Mouse (Mus musculus) left cerebral cortex, adult 11 months (tissue): ENCODE measurements around the gene Perm1.

Experiments
- DNase-seq: peaks from one replicate; pipeline ENCODE4 v3.0.0; 2022; ENCODE audit warnings: low spot score

The Perm1 gene

GRCm38 (mm10) chr4:156200623-156201475, 14.8 kb upstream of the Perm1 start, which contains the start of gene Isg15:
TSS of gene Isg15 (minus strand) at chr4:156200818.
- DNase-seq: no peak

- no peak for DNase-seq
These were observed 13.2 kb upstream of the Perm1 start for GRCm38 (mm10) chr4:156202462-156202893.

GRCm38 (mm10) chr4:156203001-156203412, 12.7 kb upstream of the Perm1 start, which contains the start of gene AW011738:
TSS of gene AW011738 (plus strand) at chr4:156203304.
- DNase-seq: no peak

GRCm38 (mm10) chr4:156203413-156204131, 12.1 kb upstream of the Perm1 start:
- DNase-seq: no peak

- DNase-seq: no peak
These were observed 6.8 kb upstream of the Perm1 start for GRCm38 (mm10) chr4:156208872-156209271.

DNA sequence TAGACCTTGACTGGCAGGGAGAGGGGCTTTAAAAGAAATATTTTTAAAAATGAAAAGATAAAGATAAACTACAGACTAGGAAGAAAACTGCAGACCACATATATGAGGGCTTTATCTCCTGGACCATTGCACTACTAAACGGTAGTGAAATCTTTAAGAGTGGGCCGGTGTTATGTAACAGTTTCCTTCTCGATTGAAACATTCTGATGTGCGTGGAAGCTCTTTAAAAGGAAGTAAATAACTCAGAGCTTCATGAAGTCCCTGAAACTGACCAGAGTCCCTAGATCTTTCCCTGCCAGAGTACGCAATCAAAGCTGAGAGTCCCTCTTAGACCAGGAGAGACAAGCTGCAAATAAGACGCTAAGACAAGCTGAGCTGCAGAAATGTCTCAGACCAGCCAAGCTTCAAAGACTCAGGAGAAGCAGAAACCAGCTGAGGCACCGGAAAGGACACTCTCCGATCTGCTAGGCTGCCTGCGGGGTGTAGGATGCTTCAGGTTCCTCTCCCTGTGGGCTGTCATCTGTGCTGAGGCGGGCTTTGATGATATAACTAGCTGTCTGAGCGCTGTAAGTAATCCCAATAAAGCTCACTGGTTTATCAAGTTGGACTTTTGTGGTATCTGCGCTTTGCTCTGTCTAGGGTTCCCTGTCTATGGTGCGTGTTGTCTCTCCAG, 5.6 kb upstream of the Perm1 start:
- no peak for DNase-seq

- DNase-seq: no peak
These were observed 2.5 kb upstream of the Perm1 start for GRCm38 (mm10) chr4:156213134-156213533.

GRCm38 (mm10) chr4:156216196-156216595, 528 bp downstream of the Perm1 start:
- no peak for DNase-seq

- DNase-seq: no peak
These were observed 1.5 kb downstream of the Perm1 start for GRCm38 (mm10) chr4:156217022-156217669.

GRCm38 (mm10) chr4:156217838-156218237, 2.2 kb downstream of the Perm1 start:
- DNase-seq: no peak

DNA sequence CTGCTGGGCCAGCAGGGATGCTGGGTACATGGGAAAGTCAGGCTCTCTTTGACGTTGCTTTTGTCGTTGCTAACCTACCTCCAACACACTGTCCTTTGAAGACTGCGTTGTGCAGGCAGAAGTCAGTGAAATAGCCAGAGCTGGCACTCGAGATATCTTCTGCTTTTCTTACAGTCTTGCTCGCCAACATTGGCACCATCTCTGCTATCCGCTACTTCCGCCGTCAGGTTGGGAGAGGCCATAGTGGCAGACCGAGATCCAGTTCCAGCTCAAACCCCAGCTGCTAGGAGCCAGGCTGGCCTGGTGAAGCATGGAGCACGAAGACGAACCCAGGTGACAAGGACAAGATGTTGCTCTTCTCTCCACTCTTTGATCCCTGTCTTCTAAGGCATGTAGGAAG, 4.3 kb downstream of the Perm1 start:
- no peak for DNase-seq

- no peak for DNase-seq
These were observed 8.6 kb downstream of the Perm1 start for GRCm38 (mm10) chr4:156224276-156224675.

DNA sequence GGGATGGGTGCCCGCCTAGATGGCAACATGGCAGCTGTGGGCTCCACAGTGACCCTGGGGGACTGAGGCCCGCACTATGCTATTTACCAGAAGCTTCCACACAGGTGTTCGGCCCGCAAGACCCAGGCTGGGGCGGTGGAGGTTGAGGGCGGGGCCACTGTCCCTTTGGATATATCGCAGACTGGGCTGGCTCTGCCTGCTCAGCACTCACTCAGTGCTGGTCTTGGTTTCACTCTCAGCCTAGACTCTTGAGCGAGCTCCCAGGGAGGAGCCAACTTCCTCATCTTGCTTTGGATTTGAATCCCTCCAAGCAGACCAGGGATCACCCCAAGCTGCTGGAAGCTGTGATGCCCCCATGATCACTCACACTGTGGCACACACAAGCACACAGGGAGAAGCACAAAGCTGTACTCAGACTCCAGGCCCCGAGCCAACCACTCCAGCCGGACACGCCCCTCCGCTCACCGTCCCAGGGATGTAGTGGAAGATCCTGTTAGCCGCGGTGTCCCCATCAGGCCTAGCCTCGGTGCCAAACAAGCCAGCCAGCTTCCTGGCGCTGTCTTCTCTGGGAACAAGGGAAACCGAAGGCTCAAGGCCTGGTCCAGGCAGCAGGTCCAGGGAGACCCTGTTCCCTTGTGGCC, 12.2 kb downstream of the Perm1 start:
- DNase-seq: no peak

DNA sequence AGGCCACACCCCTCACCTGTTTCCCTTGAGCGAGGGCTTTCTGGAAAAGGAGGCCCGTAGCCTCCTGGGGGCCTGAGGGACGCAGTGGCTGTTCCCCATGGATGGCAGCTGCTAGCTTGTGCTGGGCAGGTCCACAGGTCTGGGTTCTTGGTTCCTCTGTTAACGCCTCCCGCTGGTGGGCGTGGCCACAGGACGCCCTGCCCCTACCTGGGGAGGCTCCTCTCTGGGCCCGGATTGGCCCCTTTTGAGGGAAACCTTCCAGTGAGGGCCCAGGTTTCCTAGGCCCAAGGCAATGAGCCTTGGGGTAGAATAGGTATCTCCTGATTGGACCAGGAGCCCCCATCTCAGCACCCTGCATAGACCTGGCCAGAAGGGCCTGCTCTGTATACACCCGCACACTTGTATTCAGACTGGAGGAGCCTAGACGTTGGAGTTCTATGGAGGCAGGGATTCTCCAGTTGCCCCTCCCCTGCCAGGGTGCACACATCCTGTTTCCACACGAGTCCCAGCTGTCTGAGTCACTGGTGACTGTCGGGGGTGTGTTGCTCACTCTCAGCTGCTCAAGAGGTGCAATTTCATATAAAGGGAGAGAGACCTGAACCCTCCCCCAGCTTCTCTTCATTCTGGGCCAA, 12.8 kb downstream of the Perm1 start:
- no peak for DNase-seq

- DNase-seq: no peak
These were observed 18.4 kb downstream of the Perm1 start for GRCm38 (mm10) chr4:156234021-156234501.

DNA sequence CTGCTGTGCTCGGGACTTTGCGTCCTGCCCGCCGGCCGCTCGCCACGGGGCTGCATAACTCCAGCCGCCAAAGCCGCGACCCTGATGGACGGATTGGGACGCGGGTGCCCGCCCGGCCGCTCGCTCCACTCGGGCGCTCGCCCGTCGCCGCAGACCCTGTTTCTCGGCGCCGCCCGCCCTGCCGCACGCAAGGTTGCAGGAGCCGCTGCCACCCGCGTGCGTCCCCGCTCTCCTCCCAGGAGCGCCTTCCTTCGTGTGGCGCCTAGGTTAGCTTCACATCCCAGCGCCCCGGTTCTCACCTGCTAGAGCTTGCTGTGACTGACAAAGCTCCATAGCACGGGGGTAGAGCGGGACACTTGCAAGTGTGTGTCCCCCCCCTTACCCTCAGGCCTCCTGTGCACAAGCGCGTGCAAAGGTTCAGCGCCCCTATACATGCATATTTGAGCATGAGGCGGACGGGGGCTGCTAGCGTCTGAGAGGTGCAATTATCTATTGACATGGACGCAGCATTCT, 19.1 kb downstream of the Perm1 start, which contains the start of gene Plekhn1:
Plekhn1 (minus strand) TSS at position 157 of the 513 bp plus-strand sequence.
- no peak for DNase-seq

- DNase-seq: no peak
These were observed 19.7 kb downstream of the Perm1 start for GRCm38 (mm10) chr4:156235360-156235770.

DNA sequence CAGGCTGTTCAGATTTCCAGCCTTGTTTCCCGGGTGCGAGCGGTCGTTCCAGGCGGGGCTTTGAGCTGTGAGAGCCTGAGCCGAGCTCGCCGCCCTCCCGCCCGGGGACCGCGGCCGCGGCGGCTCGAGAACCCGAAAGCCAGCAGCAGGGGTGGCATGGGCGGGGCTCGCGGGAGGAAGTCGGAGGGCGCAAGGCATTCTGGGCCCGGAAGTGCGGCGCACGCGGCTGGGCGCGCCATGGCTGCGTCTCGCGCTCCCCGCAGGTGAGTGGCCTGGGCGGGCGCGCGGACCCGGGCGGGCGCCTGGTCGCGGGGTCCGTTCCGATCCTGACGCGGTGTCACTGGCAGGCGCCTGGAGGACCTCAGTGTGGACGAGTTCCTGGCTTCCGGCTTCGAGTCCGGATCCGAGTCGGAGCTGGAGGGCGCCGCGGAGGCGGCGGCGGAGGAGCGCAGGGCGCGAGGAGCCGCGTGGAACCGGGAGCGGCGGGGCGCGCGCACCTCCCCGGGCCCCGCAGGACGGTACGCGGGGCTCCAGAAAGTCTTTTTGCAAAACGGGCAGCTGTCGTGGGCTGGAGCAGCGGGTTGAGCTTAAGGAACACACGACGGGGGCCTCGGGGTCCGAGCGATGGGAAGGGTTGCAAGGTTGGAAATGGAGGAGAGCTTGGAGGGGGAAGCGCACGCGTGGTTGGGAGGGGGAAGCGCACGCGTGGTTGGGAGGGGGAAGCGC, 20.3 kb downstream of the Perm1 start, which contains the start of gene Noc2l:
Noc2l (plus strand) TSS at position 203 of the 726 bp plus-strand sequence.
- DNase-seq: peak; percentile 79

DNA sequence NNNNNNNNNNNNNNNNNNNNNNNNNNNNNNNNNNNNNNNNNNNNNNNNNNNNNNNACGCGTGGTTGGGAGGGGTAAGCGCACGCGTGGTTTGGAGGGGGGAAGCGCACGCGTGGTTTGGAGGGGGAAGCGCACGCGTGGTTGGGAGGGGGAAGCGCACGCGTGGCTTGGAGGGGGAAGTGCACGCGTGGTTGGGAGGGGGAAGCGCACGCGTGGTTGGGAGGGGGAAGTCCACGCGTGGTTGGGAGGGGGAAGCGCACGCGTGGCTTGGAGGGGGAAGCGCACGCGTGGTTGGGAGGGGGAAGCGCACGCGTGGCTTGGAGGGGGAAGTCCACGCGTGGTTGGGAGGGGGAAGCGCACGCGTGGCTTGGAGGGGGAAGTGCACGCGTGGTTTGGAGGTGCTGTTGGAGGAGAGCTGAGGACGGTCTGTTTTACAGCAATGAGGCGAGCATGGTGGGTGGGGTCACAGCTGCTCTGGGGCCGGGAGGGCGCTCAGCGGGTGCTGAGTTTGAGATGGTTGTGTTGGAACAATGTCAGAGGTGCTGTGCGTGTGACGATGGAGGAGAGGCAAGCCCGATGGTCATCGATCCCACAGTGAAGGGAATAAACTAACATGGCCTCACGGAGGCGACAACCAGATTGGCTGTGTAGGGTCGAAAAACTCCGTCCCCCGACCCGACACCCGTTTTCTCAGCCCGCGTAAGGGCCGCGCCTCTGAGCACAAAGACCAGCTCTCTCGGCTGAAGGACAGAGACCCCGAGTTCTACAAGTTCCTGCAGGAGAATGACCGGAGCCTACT, 21.2 kb downstream of the Perm1 start:
- no peak for DNase-seq
